Mouse (Mus musculus) forelimb bud, embryonic 11.5 days (tissue): ENCODE data around the gene Thy1.
A peak's percentile ranks its signal among the peaks of the same experiment; 100 is the strongest.

Experiments used
- DNase-seq: peaks from one replicate; pipeline ENCODE4 v3.0.0-alpha.2; 2012; ENCODE audit warnings: low read depth, low spot score

Thy1 gene

DNA sequence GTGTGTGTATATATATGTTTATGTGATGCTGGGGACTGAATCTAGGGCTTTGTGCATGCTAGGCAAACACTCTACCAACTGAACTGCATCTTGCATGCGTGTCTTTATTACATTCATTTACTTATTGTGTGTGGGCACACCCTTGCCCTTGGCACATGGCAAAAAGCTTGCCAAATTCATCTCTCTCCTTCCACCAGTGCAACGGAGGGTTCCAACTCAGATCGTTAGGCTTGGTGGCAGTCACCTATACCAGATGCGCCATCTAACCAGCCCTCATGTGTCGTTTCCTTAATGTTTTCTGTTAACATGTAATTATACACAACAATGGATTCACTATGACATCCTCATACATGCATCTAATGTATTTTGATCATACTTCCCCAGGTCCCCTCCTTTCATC is 39.1 kb downstream of the Thy1 start:
- DNase-seq: no peak

DNA sequence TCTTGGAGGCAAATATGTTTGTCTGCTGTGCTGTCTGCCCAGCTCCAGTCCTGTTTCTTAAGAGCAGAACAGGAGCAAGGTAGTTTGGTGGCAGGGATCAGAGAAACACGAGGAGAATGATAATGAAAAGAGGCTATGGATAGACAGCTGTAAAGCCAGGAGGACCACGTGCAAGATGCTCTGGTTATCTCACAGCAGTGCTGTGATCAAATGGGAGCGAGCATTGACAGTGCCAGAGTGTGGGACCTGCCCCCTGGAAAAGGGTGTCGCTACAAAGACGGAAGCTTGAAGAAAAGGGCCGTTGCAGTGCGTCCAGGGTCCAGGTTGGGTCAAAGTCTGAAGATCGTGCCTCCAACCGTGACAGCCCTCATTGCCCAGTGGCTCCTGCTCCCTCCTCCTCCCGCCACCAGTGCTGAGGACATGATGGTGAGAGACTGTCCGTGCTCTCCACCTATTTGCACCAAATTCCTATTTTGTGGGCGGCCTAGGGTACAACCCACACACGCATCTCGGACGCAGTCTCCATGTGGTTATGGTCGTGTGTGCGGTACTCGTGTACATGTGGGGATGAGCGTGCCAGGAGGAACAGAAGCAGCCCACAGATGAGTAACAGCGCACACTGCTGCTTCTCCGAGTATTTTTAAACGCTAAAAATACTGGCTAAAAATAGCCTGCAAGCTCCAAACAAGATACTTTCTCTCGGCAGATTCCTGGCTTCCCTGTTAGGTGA is 40.4 kb downstream of the Thy1 start:
- DNase-seq: no peak

DNA sequence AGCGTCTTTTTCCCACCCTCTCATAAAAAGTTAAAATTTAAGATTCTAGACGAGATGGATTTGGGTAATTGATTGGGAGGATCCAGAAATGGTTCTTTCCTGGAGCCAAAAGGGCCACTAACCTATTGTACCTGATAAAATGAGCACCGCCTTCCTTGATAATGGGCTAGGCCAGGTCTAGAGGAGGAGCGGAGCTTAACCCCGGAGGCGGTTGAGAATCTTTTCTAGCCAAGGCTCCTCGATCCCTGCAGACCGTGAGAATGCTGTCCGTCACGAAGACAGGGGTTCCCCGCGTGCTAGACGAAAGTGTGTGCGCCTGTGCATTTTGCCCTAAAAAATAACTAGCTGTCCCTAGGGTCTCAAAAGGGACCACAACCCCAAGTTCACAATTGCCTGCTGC is 41.1 kb downstream of the Thy1 start:
- no peak for DNase-seq

DNA sequence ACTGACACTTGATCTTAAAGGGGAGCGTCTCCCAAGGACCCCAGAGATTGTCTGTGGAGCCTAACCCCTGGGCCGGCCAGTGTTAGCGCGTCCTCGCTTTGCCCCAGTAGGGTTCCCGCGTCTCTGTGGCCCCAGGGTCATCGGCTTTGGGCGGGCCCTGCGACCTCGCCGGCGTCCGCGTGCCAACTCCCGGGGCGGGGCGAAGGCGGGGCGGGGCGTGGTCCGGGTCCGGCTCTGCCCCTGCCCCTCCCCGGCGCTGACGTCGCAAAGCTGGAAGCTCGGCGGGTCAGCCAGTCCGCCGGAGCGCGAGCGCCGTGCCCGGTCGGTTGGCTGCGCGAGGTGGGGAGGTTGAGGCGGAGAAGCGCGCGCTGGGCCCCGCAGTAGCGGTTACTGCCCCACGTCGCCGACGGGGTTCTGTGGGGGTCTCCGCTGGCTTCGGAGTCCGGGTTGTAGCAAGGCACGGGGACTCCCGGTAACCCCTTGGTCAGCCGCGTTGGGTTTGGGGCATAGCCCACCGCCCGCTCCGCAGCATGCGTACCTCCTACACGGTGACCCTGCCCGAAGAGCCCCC is 41.6 kb downstream of the Thy1 start:
- peak; percentile 58 for DNase-seq

DNA sequence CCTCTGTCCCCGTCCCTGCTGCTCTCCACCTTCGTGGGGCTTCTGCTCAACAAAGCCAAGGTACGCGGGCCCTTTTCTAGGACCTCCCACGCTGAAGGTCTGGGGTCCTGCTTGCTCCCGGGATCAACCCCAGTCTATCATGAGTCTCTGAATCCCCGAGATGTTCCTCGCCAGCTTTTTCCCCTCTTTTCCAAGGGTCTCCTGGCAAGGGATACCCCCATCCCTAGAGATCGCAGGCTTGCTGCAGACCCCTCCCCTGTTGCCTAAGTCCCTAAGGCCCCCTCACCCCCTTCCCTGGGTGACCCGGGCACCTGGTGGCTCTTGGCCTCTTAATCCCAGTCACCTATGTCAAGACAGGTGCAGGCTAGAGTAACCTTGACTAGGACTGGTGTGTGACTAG is 42.1 kb downstream of the Thy1 start:
- DNase-seq: no peak

DNA sequence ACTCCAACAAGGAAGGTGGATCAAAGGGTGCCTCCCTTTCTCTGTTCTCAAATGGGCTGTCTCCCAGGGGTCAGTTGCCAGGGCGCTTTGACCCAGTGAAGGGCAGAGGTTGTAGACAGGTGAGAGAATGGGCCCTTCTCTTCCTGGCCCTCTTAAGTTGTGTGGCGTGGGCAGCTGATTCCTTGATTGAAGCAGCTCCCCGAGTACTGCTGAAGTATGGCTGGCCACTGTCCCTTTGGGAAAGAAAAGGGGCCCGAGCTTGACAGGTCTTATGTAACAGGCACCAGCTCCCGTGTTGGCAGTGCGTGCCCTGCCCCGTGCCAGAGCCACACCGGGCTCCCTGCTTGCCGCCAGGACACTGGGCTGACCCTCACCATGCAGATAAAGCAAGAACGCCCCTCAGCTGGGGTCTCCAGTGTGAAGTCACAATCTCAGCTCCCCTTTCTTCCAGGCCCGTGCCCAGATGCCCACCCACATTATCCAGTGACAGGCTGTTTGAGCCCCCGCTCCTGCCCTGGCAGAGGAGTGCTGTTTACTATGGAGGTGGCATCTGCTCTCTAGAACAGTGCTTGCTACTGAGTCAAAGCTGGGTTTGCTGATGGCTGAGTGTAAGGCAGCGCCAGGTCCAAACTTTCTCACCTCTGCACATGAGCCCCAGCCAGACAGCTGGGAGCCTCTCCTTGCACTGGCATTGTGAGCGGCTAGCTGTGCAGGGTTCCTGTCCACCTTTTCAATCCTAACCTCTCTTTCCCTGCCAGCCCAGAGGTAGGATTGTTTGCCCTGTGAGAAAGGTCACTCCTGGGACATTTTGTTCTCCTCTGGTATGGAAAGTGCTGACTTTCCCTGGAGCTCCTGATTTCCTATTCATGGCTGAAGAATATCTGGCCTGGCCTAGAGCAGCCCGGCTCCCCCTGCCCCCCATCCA is 42.8 kb downstream of the Thy1 start:
- DNase-seq: no peak

DNA sequence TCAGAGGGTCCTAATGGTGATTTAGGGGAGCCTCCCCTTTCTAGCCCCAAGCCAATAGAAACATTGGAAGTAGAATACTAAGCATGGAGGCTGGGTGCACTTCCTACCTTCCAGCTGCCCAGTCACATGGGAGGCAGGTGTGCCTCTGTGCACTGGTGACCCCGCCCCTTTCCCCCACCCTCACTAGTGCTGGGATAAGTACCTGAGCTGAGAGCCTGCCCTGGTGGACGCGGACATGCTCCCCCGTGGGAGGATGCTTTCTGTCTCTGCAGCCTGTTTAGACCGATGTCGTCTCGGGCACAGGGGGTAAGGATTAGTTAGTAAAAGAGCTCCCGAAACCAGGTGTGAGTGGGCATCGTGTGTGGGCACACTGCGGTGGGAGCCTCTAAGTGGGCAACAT is 43.8 kb downstream of the Thy1 start:
- no peak for DNase-seq

DNA sequence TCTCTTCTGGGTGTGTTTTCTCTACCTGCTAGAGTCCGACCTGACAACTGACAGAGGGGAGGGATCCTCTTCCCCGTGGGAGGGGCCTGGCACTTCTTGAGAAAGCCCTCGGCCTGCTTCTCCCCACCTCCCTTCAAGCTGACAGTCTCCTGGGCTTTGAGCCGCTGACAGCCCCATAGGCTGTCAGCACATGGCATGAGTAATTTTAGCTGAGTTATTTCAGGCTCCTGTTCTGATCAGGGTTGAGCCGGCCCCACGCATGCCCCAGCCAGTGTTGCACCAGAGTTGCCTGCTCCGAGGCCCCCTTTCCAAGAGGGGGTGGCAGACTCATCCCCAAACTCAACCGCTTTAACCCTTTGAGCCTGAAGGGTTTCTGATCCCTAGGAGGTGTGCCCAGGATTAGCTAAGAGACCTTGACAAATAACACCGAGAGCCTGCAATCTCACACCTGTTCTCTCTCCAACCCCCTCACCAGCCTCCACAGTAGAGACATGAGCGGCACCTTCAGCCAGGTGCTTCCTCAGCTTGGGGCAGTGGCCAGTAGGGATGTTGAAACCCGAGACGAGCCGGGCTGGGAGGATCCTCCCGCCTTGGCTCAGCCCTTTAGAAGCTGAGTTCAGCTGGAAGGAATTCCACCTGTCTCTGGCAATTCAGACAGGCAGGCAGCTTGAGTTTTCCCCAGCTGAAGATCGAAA is 44.7 kb downstream of the Thy1 start:
- DNase-seq: no peak

DNA sequence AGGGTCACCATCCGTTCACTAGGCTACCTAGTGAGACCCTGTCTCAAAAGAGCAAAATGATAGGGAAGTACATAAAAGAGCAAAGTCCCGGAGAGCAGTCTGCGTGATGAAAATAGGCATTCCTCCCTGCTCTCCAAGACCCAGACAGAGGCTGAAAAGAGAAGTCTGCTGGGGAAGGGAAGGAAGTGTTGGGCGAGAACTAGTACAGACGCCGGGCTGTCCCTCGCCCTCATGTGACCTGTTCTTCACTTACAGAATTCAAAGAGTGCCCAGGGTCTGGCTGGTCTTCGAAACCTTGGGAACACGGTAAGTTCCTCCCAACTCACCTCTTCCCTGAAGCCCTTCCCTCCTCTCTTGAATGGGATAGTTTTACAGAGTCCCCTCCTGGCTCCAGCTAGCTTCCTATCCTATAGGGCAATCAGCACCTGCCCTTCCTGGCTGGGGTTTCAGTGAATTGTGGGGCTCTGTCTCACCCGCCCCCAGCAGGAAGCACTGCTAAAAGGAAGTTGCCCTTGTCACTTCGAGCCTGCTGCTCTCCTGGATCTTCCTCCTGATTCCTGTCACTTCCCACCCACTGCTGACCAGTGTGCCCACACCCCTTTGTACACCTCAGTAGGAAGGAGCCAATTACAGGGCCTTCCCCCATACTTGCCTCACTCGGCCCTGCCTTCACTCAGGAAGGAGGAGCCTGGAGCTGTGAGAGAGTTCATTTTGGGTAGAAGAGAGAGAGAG is 45.9 kb downstream of the Thy1 start:
- DNase-seq: no peak

DNA sequence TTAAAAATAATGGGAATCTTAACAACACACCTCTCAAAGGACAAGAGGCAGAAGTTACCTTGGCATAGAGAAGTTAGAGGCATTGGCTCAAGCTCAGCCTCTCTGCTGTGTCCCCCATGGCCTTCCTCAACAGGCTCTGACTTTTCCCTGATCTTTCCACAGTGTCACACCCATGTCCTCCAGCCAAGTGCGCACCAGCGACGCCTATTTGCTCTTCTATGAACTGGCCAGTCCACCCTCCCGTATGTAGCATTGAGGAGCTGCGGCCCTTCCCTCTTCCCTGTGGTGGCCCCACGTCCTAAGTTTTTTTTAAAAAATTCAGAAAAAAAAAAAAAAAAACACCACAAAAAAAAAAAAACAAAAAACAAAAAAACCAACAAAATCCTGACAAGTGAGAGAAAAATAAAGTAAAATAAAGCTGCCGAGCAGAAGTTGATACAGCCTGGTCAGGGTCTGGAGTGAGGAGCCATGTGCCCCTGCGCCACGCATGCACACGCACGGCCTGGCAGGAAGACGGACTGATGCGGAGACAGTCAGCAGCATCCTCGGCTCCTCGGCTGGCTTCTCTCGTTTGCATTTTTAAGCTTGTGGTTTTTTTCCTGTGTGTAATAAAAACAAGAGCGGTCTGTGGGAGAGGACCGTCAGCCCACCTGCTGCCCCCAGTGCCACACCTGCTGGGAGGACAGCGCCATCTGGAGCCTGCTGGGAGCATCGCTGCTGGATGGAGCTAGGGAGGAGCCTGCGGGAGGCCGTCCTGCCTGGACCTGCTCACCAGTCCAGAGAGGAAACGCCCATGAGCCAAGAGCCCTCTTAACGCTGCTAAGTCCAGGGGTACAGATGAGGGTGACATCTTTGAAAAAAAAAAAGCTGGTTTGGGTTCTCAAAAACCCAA is 50.7 kb downstream of the Thy1 start:
- peak; percentile 66 for DNase-seq

DNA sequence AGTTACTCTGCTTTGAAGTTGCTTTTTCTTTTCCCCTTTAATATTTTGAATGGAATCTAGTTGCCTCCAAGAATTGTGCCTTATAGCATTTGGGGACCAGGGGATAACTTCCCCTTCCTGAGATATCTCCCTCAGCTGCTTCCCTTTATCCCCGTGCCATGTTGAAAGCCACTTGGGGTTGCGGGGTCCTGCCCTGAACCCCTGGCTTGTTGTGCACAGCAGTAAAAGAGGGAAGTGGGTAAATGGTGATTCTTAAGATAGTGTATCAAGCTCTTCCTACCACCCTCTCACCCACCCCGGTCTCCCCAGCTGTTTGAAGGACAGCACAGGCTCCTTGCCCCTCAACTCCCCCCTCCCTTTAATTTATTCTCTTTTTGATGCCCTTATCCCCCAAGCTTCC is 51.6 kb downstream of the Thy1 start:
- DNase-seq: no peak

DNA sequence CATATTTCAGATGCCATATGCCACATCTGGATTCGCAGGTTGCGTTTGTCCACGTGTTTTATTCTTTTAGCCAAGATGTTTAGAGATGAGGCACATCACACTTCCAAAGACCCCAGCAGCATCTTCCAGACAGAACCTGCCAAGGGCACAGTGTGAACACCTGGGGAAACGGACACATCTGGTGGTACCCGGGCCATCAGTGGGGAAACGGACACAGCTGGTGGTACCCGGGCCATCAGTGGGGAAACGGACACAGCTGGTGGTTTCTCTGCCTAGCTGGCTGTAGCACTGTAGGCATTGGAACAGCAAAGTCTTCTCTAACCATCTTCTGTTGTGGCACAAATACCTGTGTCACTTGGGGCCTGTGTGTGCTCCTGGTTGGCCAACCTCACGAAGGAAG is 52.6 kb downstream of the Thy1 start:
- DNase-seq: no peak

DNA sequence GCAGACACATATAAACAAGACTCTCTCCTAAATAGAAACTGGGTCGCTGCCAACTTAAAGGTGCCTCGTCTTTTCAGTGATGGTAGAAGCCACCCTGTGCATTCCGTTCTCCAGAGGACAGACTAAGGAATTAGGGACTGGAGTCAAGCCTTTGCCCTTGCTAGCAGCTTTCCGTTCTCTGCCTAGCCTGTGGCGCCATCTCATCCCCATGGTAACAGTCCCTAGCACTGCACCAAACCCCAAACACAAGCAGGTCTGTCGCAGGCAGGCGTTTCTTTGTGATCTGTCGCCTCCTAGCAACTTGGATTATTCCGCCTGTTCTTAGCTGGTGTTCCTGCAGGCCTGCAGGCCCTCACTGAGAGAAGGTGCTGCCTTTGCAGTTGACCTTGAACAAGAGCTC is 53.4 kb downstream of the Thy1 start:
- no peak for DNase-seq
